Comparison of ENCODE assay signal across 22 mouse cellular contexts in genomic region chr7:66490073-66490472, GRCm38 (mm10).
DNase-seq lines count a peak whose midpoint lies in the region; ATAC-seq and TF ChIP-seq lines count a peak whose summit lies in the region.
"Had no signal": no experiment of that assay in that cellular context is flagged by ENCODE, and none has a peak within 500 bp of the region (broad histone marks: within the 10 kb centered on the region; RNA-seq: fewer than 3 reads in every experiment).

No protein-coding gene starts in this region.

- TF ChIP-seq POLR2A in liver, adult 2 months (IDR thresholded peaks at IDR 0.05; ENCODE audit: extremely low read depth, insufficient read depth, low read length), result no peak

- H3K79me2 ChIP-seq in liver, adult 2 months (ENCODE audit: control insufficient read depth, insufficient read depth, low read length), result no peaks in the 10 kb centered on the region

- no peak overlapping the region for H3K4me3 ChIP-seq in heart, embryonic 10.5 days
- no peak overlapping the region for H3K4me3 ChIP-seq in liver, adult 2 months (ENCODE audit: insufficient read depth, low read depth, low read length)
- no peak overlapping the region for H3K4me3 ChIP-seq in liver, embryonic 11.5 days (ENCODE audit: low read depth, low read length)
- no peak overlapping the region for H3K4me3 ChIP-seq in stomach, postnatal 0 days (ENCODE audit: low read depth, low read length)
- H3K4me3 ChIP-seq: embryonic facial prominence, embryonic 10.5 days; embryonic facial prominence, embryonic 12.5 days; forebrain, embryonic 13.5 days; forebrain, embryonic 15.5 days had no signal

- no peaks in the 10 kb centered on the region for H3K36me3 ChIP-seq in heart, embryonic 10.5 days
- H3K36me3 ChIP-seq in liver, adult 2 months (ENCODE audit: control insufficient read depth, insufficient read depth, low read length), result no peaks in the 10 kb centered on the region
- H3K36me3 ChIP-seq in liver, embryonic 11.5 days (ENCODE audit: control insufficient read depth, insufficient read depth, low read length), result no peaks in the 10 kb centered on the region
- no peaks in the 10 kb centered on the region for H3K36me3 ChIP-seq in stomach, postnatal 0 days (ENCODE audit: control insufficient read depth, insufficient read depth, low read length)
- H3K36me3 ChIP-seq: embryonic facial prominence, embryonic 10.5 days; embryonic facial prominence, embryonic 12.5 days; forebrain, embryonic 15.5 days; G1E had no signal

- no peak for TF ChIP-seq CTCF in liver, adult 2 months (IDR thresholded peaks at IDR 0.05; ENCODE audit: low read depth, low read length)
- TF ChIP-seq CTCF in stomach, postnatal 0 days (IDR thresholded peaks at IDR 0.05; ENCODE audit: low read depth), result no peak

- H3K4me2 ChIP-seq in liver, embryonic 11.5 days, result no peak overlapping the region
- H3K4me2 ChIP-seq in stomach, postnatal 0 days (replicated peaks; ENCODE audit: low read depth), result no peak overlapping the region
- H3K4me2 ChIP-seq: embryonic facial prominence, embryonic 12.5 days; forebrain, embryonic 13.5 days; forebrain, embryonic 15.5 days had no signal

- no peak for TF ChIP-seq EP300 in stomach, postnatal 0 days (optimal IDR thresholded peaks at IDR 0.05)

- no peak overlapping the region for H3K27ac ChIP-seq in heart, embryonic 10.5 days
- no peak overlapping the region for H3K27ac ChIP-seq in liver, adult 2 months (replicated peaks; ENCODE audit: insufficient read depth, low read depth, low read length)
- no peak overlapping the region for H3K27ac ChIP-seq in liver, embryonic 11.5 days (ENCODE audit: low read depth, low read length)
- H3K27ac ChIP-seq in stomach, postnatal 0 days (replicated peaks), result no peak overlapping the region
- H3K27ac ChIP-seq: embryonic facial prominence, embryonic 10.5 days; embryonic facial prominence, embryonic 12.5 days; forebrain, embryonic 13.5 days; forebrain, embryonic 15.5 days had no signal

- DNase-seq in heart, adult 11 months, result peak; percentile 53
- DNase-seq in heart, embryonic 10.5 days (ENCODE audit: low spot score), result no peak
- peak; percentile 89 for DNase-seq in liver, adult 2 months (ENCODE audit: extremely low read depth, low read depth, low spot score)
- DNase-seq in liver, embryonic 11.5 days (ENCODE audit: low spot score), result no peak
- DNase-seq in stomach, postnatal 0 days (ENCODE audit: low spot score), result no peak
- DNase-seq: adrenal gland, adult 8-10 months; adrenal gland, postnatal 14 days; adrenal gland, postnatal 36 days; B cell, adult 2 months; cerebellum, adult 11-12 months; cerebellum, adult 2 months; cerebellum, adult 9-10 months; cerebellum, postnatal 10 days; cerebellum, postnatal 25 days had no signal

- no peak overlapping the region for H3K9ac ChIP-seq in liver, adult 2 months (ENCODE audit: low read depth, low read length)
- no peak overlapping the region for H3K9ac ChIP-seq in liver, embryonic 11.5 days (ENCODE audit: low read depth, low read length)
- H3K9ac ChIP-seq in stomach, postnatal 0 days (ENCODE audit: low read length), result no peak overlapping the region
- H3K9ac ChIP-seq: embryonic facial prominence, embryonic 12.5 days; forebrain, embryonic 13.5 days; forebrain, embryonic 15.5 days had no signal

- H3K4me1 ChIP-seq in heart, embryonic 10.5 days, result no peaks in the 10 kb centered on the region
- H3K4me1 ChIP-seq in liver, adult 2 months (ENCODE audit: control insufficient read depth, insufficient read depth, low read length), result peaks cover 2% of the 10 kb centered on the region; the same call in 1 of the 2 replicates
- no peaks in the 10 kb centered on the region for H3K4me1 ChIP-seq in liver, embryonic 11.5 days (replicated peaks; ENCODE audit: control insufficient read depth, insufficient read depth, low read length)
- H3K4me1 ChIP-seq in stomach, postnatal 0 days (replicated peaks; ENCODE audit: control insufficient read depth, insufficient read depth), result no peaks in the 10 kb centered on the region
- H3K4me1 ChIP-seq: embryonic facial prominence, embryonic 12.5 days; forebrain, embryonic 13.5 days; forebrain, embryonic 15.5 days had no signal

- no peaks in the 10 kb centered on the region for H3K27me3 ChIP-seq in heart, embryonic 10.5 days (ENCODE audit: insufficient read depth, poor library complexity, severe bottlenecking)
- no peaks in the 10 kb centered on the region for H3K27me3 ChIP-seq in liver, adult 2 months (ENCODE audit: control insufficient read depth, insufficient read depth, low read length)
- H3K27me3 ChIP-seq in liver, embryonic 11.5 days (replicated peaks; ENCODE audit: control insufficient read depth, insufficient read depth, low read length), result no peaks in the 10 kb centered on the region
- H3K27me3 ChIP-seq in stomach, postnatal 0 days (ENCODE audit: control insufficient read depth, insufficient read depth, low read length), result no peaks in the 10 kb centered on the region
- H3K27me3 ChIP-seq: embryonic facial prominence, embryonic 12.5 days; forebrain, embryonic 13.5 days; forebrain, embryonic 15.5 days; Patski had no signal

- ATAC-seq in liver, embryonic 11.5 days (replicated peaks; ENCODE audit: low FRiP score), result no peak
- no peak for ATAC-seq in stomach, postnatal 0 days (ENCODE audit: low FRiP score, low TSS enrichment)
- ATAC-seq: activated CD4-positive, CD25-positive, alpha-beta regulatory T cell, adult 4 months; CD4-positive, CD25-positive, alpha-beta regulatory T cell, adult 4 months; forebrain, embryonic 13.5 days; forebrain, embryonic 15.5 days; Patski had no signal

- no peaks in the 10 kb centered on the region for H3K9me3 ChIP-seq in heart, embryonic 10.5 days
- no peaks in the 10 kb centered on the region for H3K9me3 ChIP-seq in liver, embryonic 11.5 days (ENCODE audit: control insufficient read depth, low read length)
- H3K9me3 ChIP-seq in stomach, postnatal 0 days (ENCODE audit: control insufficient read depth, low read length), result no peaks in the 10 kb centered on the region
- H3K9me3 ChIP-seq: embryonic facial prominence, embryonic 10.5 days; embryonic facial prominence, embryonic 12.5 days; forebrain, embryonic 13.5 days; forebrain, embryonic 15.5 days; G1E had no signal

- 76% methylated on average over 1 of the region's 1 CpGs for WGBS in heart, embryonic 10.5 days
- WGBS in liver, adult 2 months, result 35% methylated on average over 1 of the region's 1 CpGs
- WGBS in liver, embryonic 11.5 days, result 89% methylated on average over 1 of the region's 1 CpGs
- WGBS in stomach, postnatal 0 days, result 81% methylated on average over 1 of the region's 1 CpGs

Comparison
In these comparisons a context has a peak if more than half of its experiments do, and no peak if none do; other contexts are left out.
1. DNase-seq: peak in heart, adult 11 months (single experiment) and liver, adult 2 months (single experiment); none in heart, embryonic 10.5 days (single experiment), liver, embryonic 11.5 days (single experiment) and stomach, postnatal 0 days (single experiment).